Mouse (Mus musculus) embryonic facial prominence, embryonic 13.5 days (tissue): ENCODE data around the gene Cby3. TPM values are rescaled to one million over a fixed set of nuclear protein-coding genes. Genes with fewer than 3 reads are reported as not detected.

ENCODE experiments used
- ATAC-seq: fragments of 200-750 bp; cut with Nextera tagmentation; 2 replicates; pipeline ENCODE4 v1.8.0; 2017; ENCODE audit warnings: low read depth; ENCODE audit not compliant: insufficient number of reproducible peaks, insufficient read depth, low FRiP score, low TSS enrichment
- H3K27ac ChIP-seq: fragments of 300-500 bp; sonication (generic); 2 replicates; pipeline ENCODE4 v1.5.1; 2015; ENCODE audit warnings: moderate library complexity, mild to moderate bottlenecking, inconsistent platforms
- H3K27me3 ChIP-seq: fragments of 300-500 bp; sonication (generic); 2 replicates; pipeline ENCODE4 v1.6.1; 2015; ENCODE audit warnings: mild to moderate bottlenecking, inconsistent platforms
- H3K36me3 ChIP-seq: fragments of 300-500 bp; sonication (generic); 2 replicates; pipeline ENCODE4 v1.6.1; 2015; ENCODE audit warnings: mild to moderate bottlenecking, inconsistent platforms
- H3K4me1 ChIP-seq: fragments of 300-500 bp; sonication (generic); 2 replicates; pipeline ENCODE4 v1.6.1; 2015; ENCODE audit warnings: inconsistent platforms
- H3K4me2 ChIP-seq: fragments of 300-500 bp; sonication (generic); 2 replicates; pipeline ENCODE4 v1.6.1; 2015; ENCODE audit warnings: moderate library complexity, mild to moderate bottlenecking, inconsistent platforms
- H3K4me3 ChIP-seq: fragments of 300-500 bp; sonication (generic); 2 replicates; pipeline ENCODE4 v1.5.1; 2015; ENCODE audit warnings: mild to moderate bottlenecking, inconsistent platforms
- H3K9ac ChIP-seq: fragments of 300-500 bp; sonication (generic); 2 replicates; pipeline ENCODE4 v1.6.1; 2015; ENCODE audit warnings: mild to moderate bottlenecking, inconsistent platforms
- H3K9me3 ChIP-seq: fragments of 300-500 bp; sonication (generic); 2 replicates; pipeline ENCODE4 v1.6.1; 2016; ENCODE audit warnings: inconsistent platforms
- WGBS: fragments of 180-500 bp; shearing (Covaris S2); methylation state at CpG from one replicate; pipeline ENCODE4 v1.1.7; 2015; ENCODE audit warnings: mixed read lengths; 5-methylcytosine and 5-hydroxymethylcytosine counted together
- polyA plus RNA-seq: library from polyadenylated mRNA; unstranded; fragments of >200 nt; fragmentation: Nextera tagmentation; extraction: Ambion mirVana; gene quantifications from 2 replicates; pipeline ENCODE4 v1.2.1, GENCODE M21; 2015

The Cby3 gene
- polyA plus RNA-seq, 1 experiment from 2014 or later: 0.52 TPM

DNA sequence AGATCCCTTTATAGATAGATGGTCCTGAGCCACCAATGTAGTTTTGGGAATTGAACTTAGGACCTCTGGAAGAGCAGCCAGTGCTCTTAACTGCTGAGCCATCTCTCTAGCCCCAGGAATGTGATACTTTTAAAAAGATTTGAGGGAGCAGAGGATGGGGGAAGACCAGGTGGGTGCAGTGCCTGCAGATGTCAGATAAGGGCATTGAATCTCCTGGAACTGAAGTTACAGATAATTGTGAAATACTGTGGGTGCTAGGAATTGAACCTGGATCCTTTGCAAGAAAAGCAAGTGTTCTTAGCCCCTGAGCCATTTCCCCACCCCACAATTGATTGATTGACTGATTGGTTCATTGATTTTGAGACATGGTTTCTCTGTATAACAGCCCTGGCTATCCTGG lies 11.1 kb downstream of the Cby3 start:
- H3K4me2 ChIP-seq: no peak overlapping the region
- ATAC-seq: no peak
- H3K4me3 ChIP-seq: no peak overlapping the region
- no peaks in the 10 kb centered on the region; the same call in 1 of the 2 replicates for H3K27me3 ChIP-seq
- H3K36me3 ChIP-seq: no peaks in the 10 kb centered on the region
- no peaks in the 10 kb centered on the region for H3K9me3 ChIP-seq
- H3K4me1 ChIP-seq: no peaks in the 10 kb centered on the region
- no peak overlapping the region for H3K9ac ChIP-seq
- H3K27ac ChIP-seq: no peak overlapping the region

DNA sequence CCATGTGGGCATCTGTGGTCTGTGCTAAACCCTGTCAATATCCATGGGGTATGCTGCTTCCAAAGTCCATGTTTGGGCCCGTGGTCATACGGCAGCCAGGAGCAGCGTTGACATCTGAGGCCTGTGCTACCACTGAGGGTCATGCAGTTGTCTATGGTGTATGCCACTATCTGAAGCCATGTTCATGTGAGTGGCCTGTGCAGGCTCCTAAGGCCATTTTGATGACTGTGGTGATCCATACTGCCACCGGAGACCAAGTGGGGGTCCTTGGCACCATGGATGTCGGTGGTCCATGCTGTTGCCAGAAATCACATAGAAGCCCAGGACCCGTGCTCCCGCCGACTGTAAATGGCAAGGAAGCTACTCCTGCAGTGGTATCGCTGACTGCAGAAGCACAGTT lies 13.3 kb downstream of the Cby3 start:
- WGBS: 87% methylated on average over 9 of the region's 9 CpGs
- H3K4me1 ChIP-seq: peaks cover 12% of the 10 kb centered on the region
- no peaks in the 10 kb centered on the region for H3K9me3 ChIP-seq
- no peaks in the 10 kb centered on the region for H3K27me3 ChIP-seq
- no peak overlapping the region for H3K4me2 ChIP-seq
- no peak for ATAC-seq
- H3K4me3 ChIP-seq: no peak overlapping the region
- H3K27ac ChIP-seq: no peak overlapping the region
- no peaks in the 10 kb centered on the region for H3K36me3 ChIP-seq
- H3K9ac ChIP-seq: no peak overlapping the region

DNA sequence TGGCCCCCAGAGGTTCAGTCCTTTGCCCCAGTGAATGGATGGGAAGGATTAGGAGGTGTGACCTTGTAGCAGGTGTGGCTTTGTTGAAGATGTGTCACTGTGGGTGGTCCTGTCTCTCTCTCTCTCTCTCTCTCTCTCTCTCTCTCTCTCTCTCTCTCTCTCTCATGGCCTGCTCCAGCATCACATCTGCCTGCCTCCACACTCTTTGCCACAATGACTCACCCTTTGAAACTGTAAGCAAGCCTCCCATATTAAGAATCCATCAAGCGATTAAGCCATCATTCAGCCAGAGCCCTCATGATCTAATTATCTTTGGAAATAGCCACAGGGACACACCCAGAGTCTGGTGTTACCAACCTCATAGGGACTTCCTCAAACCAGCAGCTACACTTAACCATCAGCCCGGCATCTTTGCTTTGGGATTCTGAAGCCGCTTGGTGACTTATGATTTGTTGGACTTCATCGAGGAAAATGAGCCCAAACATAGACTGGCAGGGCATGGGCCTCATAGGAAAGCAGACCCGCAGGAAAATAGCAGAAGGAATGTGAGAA lies 15.2 kb downstream of the Cby3 start:
- Histone ChIP-seq H3K4me3 (no peak overlapping the region), H3K27ac (no peak overlapping the region), H3K4me1 (peaks cover 12% of the 10 kb centered on the region), H3K4me2 (no peak overlapping the region), H3K27me3 (no peaks in the 10 kb centered on the region), H3K36me3 (no peaks in the 10 kb centered on the region), H3K9ac (no peak overlapping the region), H3K9me3 (no peaks in the 10 kb centered on the region)
- 82% methylated on average over 5 of the region's 5 CpGs for WGBS
- ATAC-seq: no peak

DNA sequence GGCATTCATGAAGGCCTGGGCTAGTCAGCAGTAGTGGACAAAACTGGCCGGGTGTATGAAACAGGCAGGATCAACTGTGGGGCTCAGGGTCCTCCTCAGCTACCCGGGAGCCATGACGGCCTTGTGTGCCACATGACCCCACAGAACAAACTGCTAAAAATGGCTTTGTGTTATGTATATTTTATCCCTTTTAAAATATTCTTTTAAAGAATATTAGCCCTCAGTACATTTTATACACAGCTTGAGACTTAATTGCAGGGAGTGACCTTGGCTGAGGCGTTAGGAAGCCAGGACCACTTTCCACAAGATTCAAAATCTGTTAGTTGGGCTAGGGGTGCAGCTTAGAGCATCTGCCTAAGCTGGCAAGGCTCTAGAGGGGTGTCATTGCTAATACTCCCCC lies 16.7 kb downstream of the Cby3 start:
- no peak for ATAC-seq
- 53% methylated on average over 4 of the region's 4 CpGs for WGBS
- no peaks in the 10 kb centered on the region for H3K27me3 ChIP-seq
- H3K4me2 ChIP-seq: peak overlapping the region; percentile 70
- peaks cover 14% of the 10 kb centered on the region for H3K4me1 ChIP-seq
- no peaks in the 10 kb centered on the region for H3K36me3 ChIP-seq
- 0 out of 2 replicates have a peak overlapping the region, but pooled peaks have one; percentile 33 for H3K27ac ChIP-seq
- H3K4me3 ChIP-seq: no peak overlapping the region
- no peaks in the 10 kb centered on the region for H3K9me3 ChIP-seq
- H3K9ac ChIP-seq: peak overlapping the region; percentile 74; the same call in 1 of the 2 replicates

DNA sequence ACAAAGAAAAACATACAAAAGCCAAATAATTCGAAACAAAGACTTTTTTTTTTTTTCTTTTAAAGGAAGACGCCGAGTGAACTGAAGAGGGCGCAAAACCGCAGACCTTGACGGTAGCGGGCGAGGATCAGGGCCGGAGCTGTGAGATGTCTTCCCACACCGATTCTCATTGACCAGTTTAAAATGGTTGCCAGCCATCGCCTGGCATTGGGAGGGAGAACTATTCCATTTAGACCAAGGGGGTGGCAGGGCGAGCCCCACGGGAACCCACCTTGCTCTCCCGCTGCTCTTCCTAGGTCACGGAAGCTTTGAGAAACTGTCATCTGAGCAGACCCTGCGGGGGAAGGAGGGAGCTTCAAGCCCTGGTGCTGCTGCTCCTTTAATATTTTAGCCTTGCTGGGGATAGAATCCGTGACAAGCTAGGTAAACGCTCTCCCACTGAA lies 17.2 kb downstream of the Cby3 start:
- Histone ChIP-seq H3K27ac (peak overlapping the region; percentile 62; the same call in 1 of the 2 replicates), H3K27me3 (no peaks in the 10 kb centered on the region), H3K9ac (peak overlapping the region; percentile 74), H3K9me3 (no peaks in the 10 kb centered on the region), H3K4me1 (peaks cover 18% of the 10 kb centered on the region), H3K4me2 (peak overlapping the region; percentile 70), H3K36me3 (no peaks in the 10 kb centered on the region), H3K4me3 (peak overlapping the region; percentile 45)
- no peak for ATAC-seq
- WGBS: 1% methylated on average over 18 of the region's 18 CpGs

DNA sequence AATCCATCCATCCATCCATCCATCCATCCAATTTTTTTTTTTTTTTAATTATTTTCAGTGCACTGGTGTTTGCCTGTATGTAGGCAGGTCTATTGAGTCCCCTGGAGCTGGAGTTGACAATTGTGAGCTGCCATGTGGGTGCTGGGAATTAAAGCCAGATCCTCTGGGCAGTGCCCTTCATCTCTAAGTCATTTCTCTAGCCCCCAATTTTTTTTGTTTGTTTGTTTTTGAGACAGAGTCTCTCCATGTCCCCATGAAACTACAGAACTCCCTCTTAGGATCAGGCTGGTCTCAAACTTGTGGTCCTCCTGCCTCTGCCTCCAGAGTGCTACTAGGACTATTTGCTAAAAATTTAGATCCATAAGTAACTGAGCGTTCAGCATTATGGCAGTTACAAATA lies 17.6 kb downstream of the Cby3 start:
- 92% methylated on average over 1 of the region's 1 CpGs for WGBS
- H3K4me1 ChIP-seq: peaks cover 20% of the 10 kb centered on the region
- H3K9ac ChIP-seq: peak overlapping the region; percentile 74; the same call in 1 of the 2 replicates
- H3K4me3 ChIP-seq: peak overlapping the region; percentile 45; the same call in 1 of the 2 replicates
- peak overlapping the region; percentile 70 for H3K4me2 ChIP-seq
- H3K27ac ChIP-seq: no peak overlapping the region
- no peaks in the 10 kb centered on the region for H3K9me3 ChIP-seq
- no peak for ATAC-seq
- H3K27me3 ChIP-seq: no peaks in the 10 kb centered on the region
- H3K36me3 ChIP-seq: no peaks in the 10 kb centered on the region

DNA sequence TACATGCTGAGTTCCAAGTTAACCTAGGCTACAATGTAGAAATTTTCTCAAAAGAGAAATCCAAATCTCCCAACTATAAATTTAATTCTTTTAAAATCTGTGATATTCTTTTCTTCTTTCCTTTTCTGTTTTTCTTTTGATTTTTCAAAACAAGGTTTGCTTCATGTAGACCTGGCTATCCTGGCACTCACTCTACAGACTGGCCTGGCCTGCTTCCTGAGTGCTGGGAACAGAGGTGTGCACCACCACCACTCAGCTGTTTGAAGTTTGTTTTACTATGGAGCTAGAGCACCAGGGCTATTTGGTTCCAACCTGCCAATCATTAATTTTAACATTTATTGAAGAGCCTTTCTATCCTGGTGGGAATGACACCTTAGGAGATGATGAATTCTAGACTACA lies 18.8 kb downstream of the Cby3 start:
- H3K4me1 ChIP-seq: peaks cover 20% of the 10 kb centered on the region
- no peak overlapping the region for H3K27ac ChIP-seq
- H3K9ac ChIP-seq: no peak overlapping the region
- H3K36me3 ChIP-seq: no peaks in the 10 kb centered on the region
- H3K4me2 ChIP-seq: no peak overlapping the region
- H3K4me3 ChIP-seq: no peak overlapping the region
- ATAC-seq: no peak
- no peaks in the 10 kb centered on the region for H3K27me3 ChIP-seq
- H3K9me3 ChIP-seq: no peaks in the 10 kb centered on the region

DNA sequence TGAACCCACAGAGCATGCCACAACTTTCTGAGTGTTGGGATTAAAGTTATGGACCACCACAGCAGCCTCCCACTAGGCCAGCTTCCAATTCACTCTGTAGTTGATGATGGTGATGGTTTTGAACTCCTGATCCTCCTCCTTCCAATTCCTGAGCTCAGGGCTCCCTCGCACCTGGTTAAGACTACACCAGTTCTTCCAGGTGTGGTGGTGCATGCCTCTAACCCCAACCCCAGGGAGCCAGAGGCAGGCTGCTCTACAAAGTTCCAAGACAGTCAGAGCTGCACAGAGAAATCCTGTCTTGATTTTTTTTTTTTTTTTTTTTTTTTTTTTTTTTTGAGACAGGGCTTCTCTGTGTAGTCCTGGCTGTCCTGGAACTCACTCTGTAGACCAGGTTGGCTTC lies 19.4 kb downstream of the Cby3 start:
- Histone ChIP-seq H3K4me2 (no peak overlapping the region), H3K27me3 (no peaks in the 10 kb centered on the region), H3K4me3 (no peak overlapping the region), H3K9me3 (no peaks in the 10 kb centered on the region), H3K9ac (no peak overlapping the region), H3K36me3 (no peaks in the 10 kb centered on the region), H3K27ac (no peak overlapping the region), H3K4me1 (peaks cover 20% of the 10 kb centered on the region)
- ATAC-seq: no peak
- 100% methylated on average over 1 of the region's 1 CpGs for WGBS

DNA sequence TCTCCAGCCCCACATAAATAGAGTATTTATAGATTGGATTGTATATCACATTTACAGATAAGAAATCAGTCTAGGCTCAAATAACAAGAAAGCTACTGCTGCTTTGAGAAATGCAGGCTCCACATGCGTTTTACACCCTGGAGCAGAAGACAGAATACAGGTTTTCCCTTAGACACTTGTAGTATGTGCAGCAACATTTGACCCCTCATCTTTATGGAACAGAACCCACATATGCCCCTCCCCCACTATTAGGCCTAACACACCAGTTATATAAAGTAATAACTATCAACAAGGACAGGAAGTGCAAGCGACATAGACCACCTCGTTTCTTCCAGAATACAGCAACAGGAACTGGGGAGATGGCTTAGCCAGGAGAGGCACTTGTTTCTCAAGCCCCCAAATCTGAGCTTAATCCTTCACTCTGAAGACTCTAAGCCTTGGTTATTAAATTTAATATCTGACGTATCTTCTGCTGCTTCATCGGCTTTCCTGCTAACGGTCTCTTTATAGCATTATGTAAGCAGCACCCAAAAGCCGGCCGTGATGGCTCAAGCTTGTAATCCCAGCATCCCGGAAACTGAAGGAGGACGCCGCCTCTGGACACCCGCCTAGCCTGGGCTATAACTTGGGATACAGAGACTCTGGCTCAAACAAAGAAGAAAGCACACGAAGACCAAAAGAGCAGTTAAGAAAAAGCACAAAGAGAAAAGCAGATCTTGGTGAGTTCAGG lies 20.2 kb downstream of the Cby3 start:
- H3K27me3 ChIP-seq: no peaks in the 10 kb centered on the region
- no peak overlapping the region for H3K9ac ChIP-seq
- WGBS: 85% methylated on average over 13 of the region's 13 CpGs
- peaks cover 22% of the 10 kb centered on the region for H3K4me1 ChIP-seq
- no peaks in the 10 kb centered on the region for H3K9me3 ChIP-seq
- no peak overlapping the region for H3K4me3 ChIP-seq
- H3K4me2 ChIP-seq: no peak overlapping the region
- no peak overlapping the region for H3K27ac ChIP-seq
- ATAC-seq: no peak
- H3K36me3 ChIP-seq: peaks cover 5% of the 10 kb centered on the region

DNA sequence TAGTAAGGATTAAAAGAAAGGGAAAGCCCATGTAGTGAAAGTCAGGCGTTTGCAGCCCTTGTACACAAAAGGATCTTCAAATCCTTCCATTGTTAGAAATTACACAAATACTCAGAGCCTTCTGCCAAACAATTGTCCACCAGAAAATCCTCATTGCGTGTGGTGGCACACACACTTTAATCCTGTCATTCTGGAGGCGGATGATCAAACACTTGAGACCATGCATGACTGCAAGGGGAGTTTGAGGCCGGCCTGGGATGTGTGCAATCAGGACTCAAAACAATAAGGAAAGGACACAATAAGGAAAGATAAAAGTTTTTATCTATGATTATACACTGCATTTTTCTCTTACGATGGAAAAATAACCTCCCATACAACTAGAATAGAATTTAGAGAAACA lies 21.2 kb downstream of the Cby3 start:
- Histone ChIP-seq H3K4me3 (no peak overlapping the region), H3K36me3 (peaks cover 11% of the 10 kb centered on the region), H3K27me3 (no peaks in the 10 kb centered on the region), H3K27ac (no peak overlapping the region), H3K4me1 (peaks cover 26% of the 10 kb centered on the region), H3K9me3 (no peaks in the 10 kb centered on the region), H3K4me2 (no peak overlapping the region), H3K9ac (no peak overlapping the region)
- ATAC-seq: no peak
- WGBS: 75% methylated on average over 5 of the region's 5 CpGs

DNA sequence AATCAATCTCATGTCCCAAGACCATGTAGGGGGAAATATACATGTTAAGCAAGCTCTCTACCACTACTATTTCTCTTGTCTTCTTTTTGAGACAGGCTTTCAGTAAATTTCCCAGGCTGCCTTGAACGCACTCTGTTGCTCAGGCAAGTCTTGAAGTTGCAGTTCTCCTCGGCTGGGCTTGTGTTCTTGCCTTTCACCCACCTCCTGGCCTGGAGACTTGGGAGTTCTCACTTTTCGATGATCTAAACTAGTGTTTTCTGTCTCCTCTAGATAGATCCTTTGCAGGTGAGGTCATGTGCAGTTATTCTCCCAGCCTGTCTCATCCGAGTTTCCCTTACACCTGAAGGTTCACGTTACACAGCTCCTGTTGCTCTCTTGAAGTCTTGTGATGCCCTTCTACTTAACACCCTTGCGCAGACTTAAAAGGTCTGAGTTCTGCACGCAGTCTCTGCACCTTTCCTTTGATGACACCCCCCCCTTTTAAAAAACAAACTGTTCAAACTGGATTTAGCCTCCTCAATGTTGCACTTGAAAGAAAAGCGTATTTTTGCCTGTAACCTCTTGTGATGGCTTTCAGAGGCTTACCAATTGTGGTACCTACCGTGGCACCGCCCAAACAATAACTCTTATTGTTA lies 22.0 kb downstream of the Cby3 start:
- Histone ChIP-seq H3K4me2 (peak overlapping the region; percentile 68), H3K4me1 (peaks cover 19% of the 10 kb centered on the region), H3K36me3 (peaks cover 12% of the 10 kb centered on the region), H3K9me3 (no peaks in the 10 kb centered on the region), H3K4me3 (peak overlapping the region; percentile 95), H3K27ac (peak overlapping the region; percentile 100), H3K27me3 (no peaks in the 10 kb centered on the region), H3K9ac (peak overlapping the region; percentile 88)
- no peak for ATAC-seq
- 23% methylated on average over 10 of the region's 10 CpGs for WGBS
